Mouse (Mus musculus): ENCODE measurements at regions not wholly inside any gene's neighbourhood (a gene's known extent, or its start where the extent isn't known, plus 50 kb on each side); places are given as distances from the start of the nearest gene placed in this dataset.
"Not testable (repeated sequence)": the region's sequence is repeated elsewhere in the genome, so short reads cannot be mapped to it uniquely, and the experiment has no call there.

- ATAC-seq (replicated peaks; ENCODE audit: poor library complexity) = no peak
These were observed 204.7 kb upstream of the Pclo start for GRCm38 (mm10) chr5:14309981-14310380.

GRCm38 (mm10) chr5:14311729-14312128, 203.0 kb upstream of the Pclo start:
- ATAC-seq (replicated peaks; ENCODE audit: poor library complexity) = no peak

GRCm38 (mm10) chr5:14320216-14320615, 194.5 kb upstream of the Pclo start:
- ATAC-seq (replicated peaks; ENCODE audit: poor library complexity) = no peak

- ATAC-seq (replicated peaks; ENCODE audit: poor library complexity) = no peak
These were observed 192.7 kb upstream of the Pclo start for GRCm38 (mm10) chr5:14322000-14322399.

GRCm38 (mm10) chr5:14360446-14360845, 154.3 kb upstream of the Pclo start:
- no peak for ATAC-seq (replicated peaks; ENCODE audit: poor library complexity)

GRCm38 (mm10) chr5:14389184-14389890, 125.4 kb upstream of the Pclo start:
- ATAC-seq (replicated peaks; ENCODE audit: poor library complexity) = 0 out of 2 replicates have a peak, but pooled peaks have one; percentile 48

GRCm38 (mm10) chr5:14391793-14392192, 122.9 kb upstream of the Pclo start:
- no peak for ATAC-seq (replicated peaks; ENCODE audit: poor library complexity)

GRCm38 (mm10) chr5:14403381-14403780, 111.3 kb upstream of the Pclo start:
- not testable (repeated sequence) for ATAC-seq (replicated peaks; ENCODE audit: poor library complexity)

GRCm38 (mm10) chr5:14404344-14404743, 110.4 kb upstream of the Pclo start:
- ATAC-seq (replicated peaks; ENCODE audit: poor library complexity) = no peak

- no peak for ATAC-seq (replicated peaks; ENCODE audit: poor library complexity)
These were observed 99.4 kb upstream of the Pclo start for GRCm38 (mm10) chr5:14415234-14415862.

GRCm38 (mm10) chr5:14453082-14453481, 61.6 kb upstream of the Pclo start:
- ATAC-seq (replicated peaks; ENCODE audit: poor library complexity) = no peak
